Mouse (Mus musculus) layer of hippocampus, postnatal 10 days (tissue): ENCODE data around the gene Rlf. TPM values are rescaled to one million over a fixed set of nuclear protein-coding genes. Genes with fewer than 3 reads are reported as not detected.

Experiments used
- DNase-seq, 2 experiments: peaks; one replicate each; pipeline ENCODE4 v3.0.0; 2021; ENCODE audit warnings: low spot score in 2 of 2
- long read RNA-seq: library from polyadenylated mRNA; stranded (forward); transcript quantifications from one replicate; pipeline ENCODE4 v2.0.0, GENCODE M21; 2023
- total RNA-seq, 2 experiments: library from RNA; stranded (reverse); gene quantifications; 2 replicates each; pipeline ENCODE4 v1.2.3; 2021

Gene Rlf
- 10 to 100 TPM; 31.5 to 31.8 TPM for total RNA-seq
- long read RNA-seq, partial matches to known transcripts = 2 of 6 reads
- long read RNA-seq, other reads (novel, unspliced or antisense) = 3 of 6 reads

GRCm38 (mm10) chr4:121214793-121215304 lies at the start of gene Rlf:
Gene Rlf, minus strand, starts transcription at chr4:121215084.
- DNase-seq = peak; percentile 100

- DNase-seq = no peak
Measured at GRCm38 (mm10) chr4:121241612-121242000, 26.7 kb upstream of the Rlf start.

GRCm38 (mm10) chr4:121240637-121241611 lies 26.0 kb upstream of the Rlf start:
- DNase-seq = peak in 1 of 2 experiments; percentile 26

GRCm38 (mm10) chr4:121239878-121240277 lies 25.0 kb upstream of the Rlf start:
- no peak for DNase-seq

- peak; percentile 61 to 73 for DNase-seq
Measured at GRCm38 (mm10) chr4:121231772-121232414, 17.0 kb upstream of the Rlf start.

- DNase-seq = no peak
Measured at GRCm38 (mm10) chr4:121230943-121231614, 16.2 kb upstream of the Rlf start.

GRCm38 (mm10) chr4:121227072-121227471 lies 12.2 kb upstream of the Rlf start:
- DNase-seq = peak; percentile 37 to 40

GRCm38 (mm10) chr4:121225177-121225576 lies 10.3 kb upstream of the Rlf start:
- no peak for DNase-seq

- DNase-seq = no peak
Measured at GRCm38 (mm10) chr4:121223136-121223535, 8.3 kb upstream of the Rlf start.

GRCm38 (mm10) chr4:121216216-121216615 lies 1.3 kb upstream of the Rlf start:
- no peak for DNase-seq

GRCm38 (mm10) chr4:121215489-121215888 lies 605 bp upstream of the Rlf start:
- no peak for DNase-seq

- DNase-seq = peak; percentile 62 to 69
Measured at GRCm38 (mm10) chr4:121213936-121214792, 720 bp downstream of the Rlf start.

- DNase-seq = no peak
Measured at GRCm38 (mm10) chr4:121208911-121209310, 6.0 kb downstream of the Rlf start.

- DNase-seq = no peak
Measured at GRCm38 (mm10) chr4:121197856-121198255, 17.0 kb downstream of the Rlf start.

- DNase-seq = no peak
Measured at GRCm38 (mm10) chr4:121196995-121197394, 17.9 kb downstream of the Rlf start.

GRCm38 (mm10) chr4:121196205-121196604 lies 18.7 kb downstream of the Rlf start:
- DNase-seq = no peak

- DNase-seq = no peak
Measured at GRCm38 (mm10) chr4:121194736-121195135, 20.1 kb downstream of the Rlf start.

GRCm38 (mm10) chr4:121192306-121192705 lies 22.6 kb downstream of the Rlf start:
- no peak for DNase-seq

GRCm38 (mm10) chr4:121189341-121189740 lies 25.5 kb downstream of the Rlf start:
- no peak for DNase-seq

GRCm38 (mm10) chr4:121179669-121180068 lies 35.2 kb downstream of the Rlf start:
- no peak for DNase-seq
